Mouse (Mus musculus) layer of hippocampus, adult 18-20 months (tissue): Measurements from ENCODE around the gene Tekt2. TPM values are rescaled to one million over a fixed set of nuclear protein-coding genes. Genes with fewer than 3 reads are reported as not detected.

Source experiments
- DNase-seq, 2 experiments: peaks; one replicate each; pipeline ENCODE4 v3.0.0; 2022; ENCODE audit warnings: low spot score in 2 of 2
- total RNA-seq, 2 experiments: library from RNA; stranded (reverse); gene quantifications; 2 replicates each; pipeline ENCODE4 v1.2.3; 2021

Tekt2 gene
- total RNA-seq, 2 experiments from 2014 or later, result 0.94 to 0.99 TPM

GRCm38 (mm10) chr4:126309211-126309921 is 16.1 kb downstream of the Tekt2 start:
- no peak for DNase-seq

- DNase-seq, result no peak
Measured at GRCm38 (mm10) chr4:126306827-126307226, 18.7 kb downstream of the Tekt2 start.

DNA sequence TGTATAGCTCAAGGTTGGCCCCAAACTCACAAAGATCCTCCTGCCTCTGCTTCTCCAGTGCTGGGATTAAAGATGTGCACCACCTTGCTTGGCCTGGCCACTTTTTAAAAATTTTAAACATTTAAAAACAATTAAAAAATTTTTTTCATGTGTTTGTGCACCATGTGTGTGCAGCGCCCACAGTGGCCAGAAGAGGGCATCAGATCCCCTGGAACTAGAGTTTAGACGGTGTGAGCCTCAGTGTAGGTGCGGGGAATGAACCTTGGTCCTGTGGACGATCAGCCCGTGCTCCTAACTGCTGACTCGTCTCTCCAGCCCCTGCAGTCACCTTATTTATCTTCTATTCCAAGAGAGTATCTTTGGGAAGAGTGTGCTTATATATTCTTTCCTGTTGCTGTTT is 19.4 kb downstream of the Tekt2 start:
- no peak for DNase-seq

GRCm38 (mm10) chr4:126305428-126305827 is 20.1 kb downstream of the Tekt2 start:
- no peak for DNase-seq

GRCm38 (mm10) chr4:126303877-126304276 is 21.6 kb downstream of the Tekt2 start:
- DNase-seq, result no peak

DNA sequence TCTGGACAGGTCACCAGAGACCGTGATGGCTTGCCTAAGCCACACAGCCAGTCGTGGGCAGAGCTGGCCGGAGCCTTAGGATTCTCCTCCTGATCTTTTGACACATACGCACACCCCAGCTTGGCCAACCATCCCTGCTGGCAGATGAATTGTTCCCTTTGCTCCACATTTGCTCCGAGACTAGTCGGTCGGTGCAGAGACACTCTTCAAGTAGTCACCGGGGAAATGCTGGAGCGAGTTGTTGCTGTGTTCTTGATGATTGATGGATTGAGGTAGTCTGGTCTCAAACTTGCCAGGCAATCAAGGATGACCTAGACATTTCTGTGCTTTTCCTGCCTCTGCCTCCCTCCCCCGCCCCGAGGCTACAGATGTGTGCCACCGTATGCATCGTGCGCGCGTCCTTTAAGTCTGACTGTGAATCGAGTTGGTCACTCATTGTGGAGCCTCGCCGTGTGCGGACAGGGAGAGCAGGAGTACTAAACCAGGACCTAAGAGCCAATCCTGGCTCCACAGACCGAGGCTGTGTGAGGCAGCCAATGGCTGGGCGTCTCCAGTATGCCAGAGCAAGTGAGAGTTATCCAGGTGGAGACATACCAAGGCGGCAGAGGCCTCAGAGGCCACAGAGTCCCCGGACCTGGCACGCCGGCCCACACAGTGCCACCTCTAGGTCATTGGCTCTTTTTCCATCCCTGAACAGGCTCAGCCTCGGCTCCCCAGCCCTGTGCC is 23.7 kb downstream of the Tekt2 start:
- no peak for DNase-seq

DNA sequence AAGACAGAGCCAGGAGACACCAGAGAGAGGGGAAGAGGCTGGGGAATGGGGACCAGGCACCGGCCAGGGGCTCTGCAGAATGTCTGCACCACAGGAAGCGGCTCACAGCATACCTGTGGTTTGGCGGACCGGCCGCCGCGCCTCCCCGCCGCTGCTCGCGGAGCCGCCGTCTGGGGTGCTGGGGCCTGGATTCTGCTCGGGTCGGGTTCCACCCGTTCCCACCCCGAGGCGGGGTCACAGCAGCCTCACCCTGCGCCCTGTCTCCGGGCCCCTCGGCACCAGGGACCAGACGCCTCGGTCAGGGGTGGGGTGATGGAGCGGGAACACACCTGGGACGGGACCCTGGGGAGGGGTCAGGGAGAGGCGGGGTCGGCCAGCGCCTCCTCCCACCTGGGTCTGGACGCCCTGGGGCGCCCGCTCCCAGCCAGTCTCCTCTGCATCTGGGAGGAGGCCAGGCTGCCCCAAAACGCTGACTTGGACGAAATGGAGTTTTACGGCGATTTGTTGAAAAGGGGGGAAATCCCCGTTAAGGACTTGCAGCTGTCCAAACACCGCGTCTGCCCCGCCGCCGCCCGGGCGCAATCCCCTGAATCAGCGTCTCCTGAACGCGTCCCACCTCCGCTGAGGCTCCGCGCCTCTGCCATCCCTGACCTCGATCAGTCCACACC is 24.4 kb downstream of the Tekt2 start:
- DNase-seq, result no peak

DNA sequence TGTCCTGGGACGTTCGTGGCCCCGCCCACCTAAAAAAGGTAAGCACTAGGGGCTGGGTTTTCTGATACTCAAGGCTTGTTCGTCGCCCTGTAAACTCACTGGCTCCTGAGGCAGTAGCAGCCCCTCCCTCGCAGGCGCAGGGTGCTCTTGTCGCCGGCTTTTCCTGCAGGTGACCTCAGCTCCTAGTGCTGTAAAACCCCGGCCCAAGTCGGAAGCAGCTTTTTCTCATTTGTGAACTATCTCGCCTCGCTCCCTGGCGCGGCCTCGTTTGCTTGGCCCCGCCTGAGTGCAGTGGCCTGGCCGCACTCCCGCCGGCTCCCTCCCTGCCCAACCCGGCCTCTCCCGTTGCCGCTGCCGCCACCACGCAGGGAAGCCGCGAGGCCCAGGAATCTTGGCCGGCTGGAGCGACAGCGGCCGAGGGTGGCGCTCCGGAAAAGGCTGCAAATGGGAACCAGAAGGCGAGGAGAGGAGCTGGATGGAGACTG is 28.8 kb downstream of the Tekt2 start:
- DNase-seq, result no peak

- no peak for DNase-seq
Measured at GRCm38 (mm10) chr4:126295937-126296336, 29.6 kb downstream of the Tekt2 start.

- DNase-seq, result no peak
Measured at GRCm38 (mm10) chr4:126295152-126295551, 30.3 kb downstream of the Tekt2 start.

DNA sequence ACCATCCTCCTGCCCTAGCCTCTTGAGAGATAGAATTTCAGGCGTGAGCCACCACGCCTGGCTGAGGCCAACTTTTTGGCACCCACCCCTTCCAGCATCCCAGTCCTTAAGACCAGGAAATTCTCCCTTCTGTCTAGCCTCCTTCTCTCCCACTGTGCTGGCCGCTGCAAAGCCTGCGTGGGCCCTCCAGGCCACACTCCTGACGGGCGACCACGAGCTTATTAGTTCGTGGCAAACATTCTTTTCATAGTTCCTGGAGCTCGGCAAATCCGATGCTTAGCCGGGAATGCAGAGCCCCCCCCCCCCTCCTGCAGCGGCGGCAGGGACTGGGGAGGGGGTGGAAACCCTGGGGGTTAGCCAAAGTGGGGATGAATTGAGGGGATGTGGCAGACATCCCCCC is 34.3 kb downstream of the Tekt2 start:
- DNase-seq, result no peak

DNA sequence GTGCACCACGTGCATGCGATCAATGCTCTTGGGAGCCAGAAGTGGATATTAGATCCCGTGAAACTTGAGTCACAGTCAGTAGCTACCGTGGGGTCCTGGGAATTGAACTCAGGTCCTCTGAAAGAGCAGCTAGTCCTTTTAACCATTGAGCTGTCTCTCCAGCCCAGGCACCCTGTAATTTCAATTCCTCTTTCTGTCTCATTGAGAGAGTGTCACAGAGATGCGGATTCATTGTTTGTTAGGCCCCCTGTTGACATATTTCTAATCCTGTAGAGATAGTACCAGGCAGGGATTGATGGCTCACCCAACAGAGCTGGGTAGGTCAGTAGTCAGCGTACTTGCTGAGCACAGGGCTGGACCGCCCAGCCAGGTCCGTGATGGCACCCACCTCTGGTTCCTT is 35.2 kb downstream of the Tekt2 start:
- DNase-seq, result no peak

DNA sequence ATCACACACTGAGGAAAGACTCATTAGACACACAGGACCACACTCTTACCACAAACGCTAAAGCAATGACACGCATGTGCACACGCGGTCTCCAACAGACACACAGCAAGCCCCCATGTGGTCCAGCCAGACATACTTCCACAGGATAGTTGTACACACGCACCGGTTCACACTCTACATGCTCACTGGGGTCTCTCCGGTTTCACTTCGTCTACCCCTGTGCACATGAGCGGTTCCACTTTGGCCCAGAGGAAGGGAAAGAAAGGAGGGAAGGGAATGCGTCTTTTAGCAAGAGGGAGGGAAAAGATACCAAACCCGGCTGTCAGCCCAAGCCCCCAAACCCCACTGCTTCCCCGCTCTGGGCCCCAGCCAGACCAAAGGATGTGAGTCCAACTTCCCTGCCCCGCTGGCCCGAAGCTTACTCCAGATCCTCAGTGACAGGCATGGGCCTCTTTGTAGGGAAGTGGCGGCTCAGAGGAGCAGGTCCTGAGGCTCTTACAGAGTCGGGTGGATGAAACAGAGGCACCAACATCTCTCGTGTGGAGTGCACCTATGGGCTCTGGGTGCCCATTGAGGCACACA is 37.3 kb downstream of the Tekt2 start:
- DNase-seq, result no peak

- DNase-seq, result no peak
Measured at GRCm38 (mm10) chr4:126287302-126287995, 38.0 kb downstream of the Tekt2 start.

DNA sequence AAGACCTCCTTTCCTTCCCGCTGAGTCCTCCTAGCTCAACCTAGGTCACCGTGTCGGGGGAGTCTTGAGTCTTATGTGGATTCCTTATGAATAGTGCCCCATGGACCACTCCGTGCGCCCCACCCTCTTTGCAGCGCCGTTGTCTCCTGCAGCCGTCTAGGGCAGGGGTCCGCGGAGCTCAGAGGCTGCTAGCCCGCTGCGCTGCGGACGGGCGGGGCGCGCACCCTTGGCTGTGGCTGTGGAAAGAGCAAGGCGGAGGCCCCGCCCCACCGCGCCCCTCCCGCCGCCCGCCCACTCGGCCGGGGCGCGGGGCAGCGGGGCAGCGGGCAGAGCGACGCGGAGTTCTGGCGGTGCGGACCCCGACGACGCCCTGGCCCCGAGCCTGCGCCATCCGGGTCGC is 39.0 kb downstream of the Tekt2 start, which contains the start of gene Col8a2:
Gene Col8a2, plus strand, starts transcription at position 302 of the 400 bp plus-strand sequence.
- DNase-seq, result no peak

- DNase-seq, result no peak
Measured at GRCm38 (mm10) chr4:126283582-126283981, 41.9 kb downstream of the Tekt2 start.

- DNase-seq, result no peak
Measured at GRCm38 (mm10) chr4:126281706-126282105, 43.8 kb downstream of the Tekt2 start.

GRCm38 (mm10) chr4:126278961-126279360 is 46.5 kb downstream of the Tekt2 start:
- no peak for DNase-seq

DNA sequence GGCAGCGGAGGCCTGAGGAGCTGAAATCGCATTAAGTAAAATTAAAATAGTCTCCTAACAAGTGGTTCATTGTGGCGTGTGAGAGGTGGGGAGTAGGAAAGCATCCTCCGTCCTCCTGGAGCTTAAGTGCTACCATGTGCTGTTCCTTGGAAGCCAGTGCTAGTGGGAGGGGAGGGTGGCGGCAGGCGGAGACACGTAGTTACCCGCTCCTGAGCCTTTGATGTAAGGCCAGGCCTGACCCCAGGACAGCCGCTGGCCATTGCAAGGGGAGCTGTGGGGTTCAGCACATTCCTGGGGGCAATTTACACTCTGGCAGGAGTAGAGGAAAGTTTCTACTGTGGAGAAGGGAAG is 46.9 kb downstream of the Tekt2 start:
- no peak for DNase-seq

DNA sequence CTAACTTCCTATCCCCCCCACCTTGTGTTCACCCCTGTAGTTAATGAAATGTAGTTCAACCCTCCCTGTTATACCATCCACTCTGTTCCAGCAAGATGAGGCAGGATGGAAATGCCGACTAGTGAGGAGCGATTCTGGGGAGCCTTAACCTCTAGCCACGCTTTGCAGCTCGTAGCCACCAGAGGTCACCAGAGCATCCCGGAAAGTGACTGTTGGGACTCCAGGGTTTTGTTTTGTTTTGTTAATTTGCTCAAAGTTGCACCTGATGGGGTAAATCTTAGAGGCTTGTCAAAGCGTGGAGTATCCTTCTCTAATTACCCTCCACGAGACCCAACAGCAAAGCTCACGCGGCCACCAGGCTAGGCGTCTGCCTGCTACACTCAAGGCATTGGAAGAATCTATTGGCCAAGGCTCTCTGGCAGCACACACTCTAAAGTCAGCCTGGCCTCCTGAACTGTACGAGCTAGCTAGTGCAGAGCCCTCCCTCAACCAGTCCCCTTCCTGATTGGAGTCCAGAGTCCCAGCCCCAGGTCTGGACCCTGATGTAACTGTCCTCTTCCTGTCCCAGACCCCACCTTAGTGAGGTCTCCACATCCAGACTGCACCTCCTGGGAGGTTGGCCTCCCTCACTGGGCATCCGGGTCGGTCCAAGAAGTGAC is 47.5 kb downstream of the Tekt2 start:
- DNase-seq, result no peak

- DNase-seq, result no peak
Measured at GRCm38 (mm10) chr4:126275681-126276131, 49.8 kb downstream of the Tekt2 start.
